Mouse (Mus musculus): ENCODE results near the gene 1700016C15Rik. TPM values are rescaled to one million over a fixed set of nuclear protein-coding genes. Genes with fewer than 3 reads are reported as not detected.

The 1700016C15Rik gene
- polyA plus RNA-seq, 1 experiment from 2014 or later = not detected

Other genes starting within 250 kb of the 1700016C15Rik start
- gene Adss, start 66.7 kb downstream of the 1700016C15Rik start, polyA plus RNA-seq (2014; fragmentation: Nextera tagmentation; extraction: Ambion mirVana) = 58.7 and 59.6 TPM in 2 replicates